Mouse (Mus musculus) lung, postnatal 4 days (tissue): ENCODE results near the gene 6030468B19Rik.
"Not testable (repeated sequence)": the region's sequence is repeated elsewhere in the genome, so short reads cannot be mapped to it uniquely, and the experiment has no call there.

Experiments used
- DNase-seq, 2 experiments: peaks; one replicate each; pipeline ENCODE4 v3.0.0; 2021

6030468B19Rik gene

GRCm38 (mm10) chr11:117829671-117830215, 32.3 kb downstream of the 6030468B19Rik start:
- DNase-seq: peak; percentile 56 to 57

- peak; percentile 59 to 70 for DNase-seq
These were observed 32.9 kb downstream of the 6030468B19Rik start for GRCm38 (mm10) chr11:117830401-117830800.

GRCm38 (mm10) chr11:117832086-117832969, 34.9 kb downstream of the 6030468B19Rik start:
- peak; percentile 80 to 88 for DNase-seq

- DNase-seq: not testable (repeated sequence)
These were observed 36.0 kb downstream of the 6030468B19Rik start for GRCm38 (mm10) chr11:117833509-117833908.

- no peak for DNase-seq
These were observed 36.6 kb downstream of the 6030468B19Rik start for GRCm38 (mm10) chr11:117834086-117834485.

GRCm38 (mm10) chr11:117836306-117836705, 38.8 kb downstream of the 6030468B19Rik start:
- DNase-seq: peak; percentile 46 to 72

GRCm38 (mm10) chr11:117838572-117838971, 41.1 kb downstream of the 6030468B19Rik start:
- no peak for DNase-seq

GRCm38 (mm10) chr11:117839021-117839420, 41.6 kb downstream of the 6030468B19Rik start:
- DNase-seq: no peak

GRCm38 (mm10) chr11:117840910-117841309, 43.5 kb downstream of the 6030468B19Rik start:
- DNase-seq: no peak

GRCm38 (mm10) chr11:117843434-117843833, 46.0 kb downstream of the 6030468B19Rik start:
- DNase-seq: no peak

- DNase-seq: no peak
These were observed 47.5 kb downstream of the 6030468B19Rik start for GRCm38 (mm10) chr11:117844997-117845396.

- no peak for DNase-seq
These were observed 48.2 kb downstream of the 6030468B19Rik start for GRCm38 (mm10) chr11:117845651-117846050.

GRCm38 (mm10) chr11:117846640-117847039, 49.2 kb downstream of the 6030468B19Rik start:
- DNase-seq: no peak

- no peak for DNase-seq
These were observed 50.2 kb downstream of the 6030468B19Rik start for GRCm38 (mm10) chr11:117847593-117848215.

GRCm38 (mm10) chr11:117848271-117848984, 51.0 kb downstream of the 6030468B19Rik start:
- DNase-seq: peak; percentile 67 to 68

- peak; percentile 98 to 99 for DNase-seq
These were observed 51.7 kb downstream of the 6030468B19Rik start, which contains the start of gene Birc5 for GRCm38 (mm10) chr11:117848985-117849671. Birc5 (plus strand) TSS chr11:117849251.

- no peak for DNase-seq
These were observed 55.4 kb downstream of the 6030468B19Rik start for GRCm38 (mm10) chr11:117852875-117853274.

- no peak for DNase-seq
These were observed 56.8 kb downstream of the 6030468B19Rik start for GRCm38 (mm10) chr11:117854241-117854640.

- DNase-seq: no peak
These were observed 57.9 kb downstream of the 6030468B19Rik start for GRCm38 (mm10) chr11:117855360-117855759.

- DNase-seq: no peak
These were observed 58.5 kb downstream of the 6030468B19Rik start for GRCm38 (mm10) chr11:117855975-117856374.
